Mouse (Mus musculus): ENCODE measurements around the gene Ubash3a. TPM values are rescaled to one million over a fixed set of nuclear protein-coding genes. Genes with fewer than 3 reads are reported as not detected.

Ubash3a gene
- polyA plus RNA-seq, 1 experiment, result not detected

DNA sequence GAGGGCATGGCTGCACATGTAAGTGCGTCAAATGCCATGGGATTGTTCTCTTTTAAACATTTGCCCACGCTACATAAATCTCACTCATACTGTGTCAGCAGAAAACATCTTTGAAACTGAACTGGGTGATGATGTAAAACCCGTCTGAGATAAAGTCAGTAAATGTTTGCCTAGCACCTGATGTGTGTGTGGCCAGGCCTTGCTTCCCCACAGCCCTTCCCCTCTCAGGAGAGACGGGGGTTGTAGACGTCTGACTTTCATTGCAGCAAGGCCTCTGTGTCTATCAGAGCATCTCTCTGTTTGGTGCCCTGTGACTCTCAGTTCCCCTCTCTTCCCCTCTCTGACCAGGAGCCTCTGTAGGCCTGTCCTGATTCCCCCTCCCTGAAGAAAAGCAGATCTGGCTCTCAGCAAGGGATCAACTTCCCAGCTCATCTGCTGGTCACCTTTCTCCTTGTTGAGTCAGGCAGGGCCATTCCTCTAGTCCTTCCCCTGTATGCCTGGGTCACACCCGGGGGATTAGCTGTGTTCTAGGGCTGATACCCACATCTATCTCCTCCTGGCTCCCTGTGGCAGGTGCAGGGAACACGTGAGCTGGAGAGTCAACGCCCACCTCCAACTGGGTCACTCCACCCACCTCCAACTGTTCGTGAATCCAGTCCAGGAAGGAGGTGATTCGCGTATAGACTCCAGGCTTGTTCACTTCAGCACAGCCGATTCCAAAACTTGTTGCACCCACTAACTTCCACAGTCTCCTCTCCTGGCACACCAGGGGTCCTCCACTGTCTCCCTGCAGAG is 24.3 kb upstream of the Ubash3a start:
- 77% methylated on average over 12 of the region's 12 CpGs for WGBS
- Histone ChIP-seq H3K4me1 (ENCODE audit: control insufficient read depth, insufficient read depth, low read length) (no peaks in the 10 kb centered on the region), H3K4me3 (ENCODE audit: insufficient read depth, low read depth, low read length) (no peak overlapping the region), H3K27ac (ENCODE audit: insufficient read depth, low read depth, low read length) (no peak overlapping the region)
- no peak for TF ChIP-seq CTCF (IDR thresholded peaks at IDR 0.05; ENCODE audit: insufficient read depth, low read depth, low read length)
- TF ChIP-seq POLR2A (IDR thresholded peaks at IDR 0.05; ENCODE audit: insufficient read depth, low read depth, low read length), result no peak

DNA sequence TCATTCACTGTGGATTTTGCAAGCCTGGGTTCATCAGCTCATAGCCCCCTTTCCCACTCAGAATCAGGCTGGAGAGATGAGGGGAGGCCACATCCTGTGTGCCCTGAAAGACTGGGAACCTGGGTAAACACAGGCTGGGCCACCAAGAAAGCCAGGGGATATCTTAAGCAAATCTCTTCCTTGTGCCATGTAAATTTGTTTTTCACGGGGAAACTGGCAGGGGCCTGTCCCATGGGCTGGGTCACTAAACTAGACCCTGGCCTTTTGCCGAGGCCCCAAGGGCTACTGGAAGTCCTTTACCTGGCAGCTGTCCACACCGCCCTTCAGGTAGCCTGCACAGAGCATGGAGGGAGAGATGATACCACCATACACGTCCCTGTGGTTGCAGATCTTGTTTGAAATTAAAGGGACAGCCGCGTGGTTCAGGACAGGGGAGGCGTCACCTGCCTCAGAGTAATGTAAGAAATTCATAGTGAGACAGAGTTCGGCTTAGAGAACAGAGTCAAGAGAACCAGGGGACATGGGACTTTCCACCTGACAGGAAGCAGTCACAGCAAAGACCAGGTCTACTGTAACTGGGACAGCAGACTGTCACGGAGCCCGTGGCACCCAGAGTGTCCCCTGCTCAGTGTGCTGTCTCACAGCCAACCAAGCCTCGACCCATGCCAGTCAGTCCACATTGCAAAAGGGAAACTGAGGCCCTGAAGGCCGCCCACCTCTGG is 23.2 kb upstream of the Ubash3a start:
- no peak overlapping the region for H3K27ac ChIP-seq (ENCODE audit: insufficient read depth, low read depth, low read length)
- 89% methylated on average over 12 of the region's 12 CpGs for WGBS
- H3K4me3 ChIP-seq (ENCODE audit: insufficient read depth, low read depth, low read length), result no peak overlapping the region
- TF ChIP-seq CTCF (IDR thresholded peaks at IDR 0.05; ENCODE audit: insufficient read depth, low read depth, low read length) (no peak), POLR2A (IDR thresholded peaks at IDR 0.05; ENCODE audit: insufficient read depth, low read depth, low read length) (no peak)
- no peaks in the 10 kb centered on the region for H3K4me1 ChIP-seq (ENCODE audit: control insufficient read depth, insufficient read depth, low read length)

GRCm38 (mm10) chr17:31187370-31187769 is 20.3 kb upstream of the Ubash3a start:
- WGBS, result 27% methylated on average over 4 of the region's 4 CpGs
- Histone ChIP-seq H3K4me3 (ENCODE audit: insufficient read depth, low read depth, low read length) (no peak overlapping the region), H3K27ac (ENCODE audit: insufficient read depth, low read depth, low read length) (no peak overlapping the region), H3K4me1 (ENCODE audit: control insufficient read depth, insufficient read depth, low read length) (no peaks in the 10 kb centered on the region)
- no peak for TF ChIP-seq POLR2A (IDR thresholded peaks at IDR 0.05; ENCODE audit: insufficient read depth, low read depth, low read length)
- TF ChIP-seq CTCF (IDR thresholded peaks at IDR 0.05; ENCODE audit: insufficient read depth, low read depth, low read length), result peak; percentile 85

GRCm38 (mm10) chr17:31191825-31192224 is 15.8 kb upstream of the Ubash3a start:
- TF ChIP-seq CTCF (IDR thresholded peaks at IDR 0.05; ENCODE audit: insufficient read depth, low read depth, low read length) (no peak), POLR2A (IDR thresholded peaks at IDR 0.05; ENCODE audit: insufficient read depth, low read depth, low read length) (no peak)
- Histone ChIP-seq H3K4me1 (ENCODE audit: control insufficient read depth, insufficient read depth, low read length) (peaks cover 5% of the 10 kb centered on the region; the same call in 1 of the 2 replicates), H3K4me3 (ENCODE audit: insufficient read depth, low read depth, low read length) (no peak overlapping the region), H3K27ac (ENCODE audit: insufficient read depth, low read depth, low read length) (no peak overlapping the region)
- 83% methylated on average over 8 of the region's 8 CpGs for WGBS

DNA sequence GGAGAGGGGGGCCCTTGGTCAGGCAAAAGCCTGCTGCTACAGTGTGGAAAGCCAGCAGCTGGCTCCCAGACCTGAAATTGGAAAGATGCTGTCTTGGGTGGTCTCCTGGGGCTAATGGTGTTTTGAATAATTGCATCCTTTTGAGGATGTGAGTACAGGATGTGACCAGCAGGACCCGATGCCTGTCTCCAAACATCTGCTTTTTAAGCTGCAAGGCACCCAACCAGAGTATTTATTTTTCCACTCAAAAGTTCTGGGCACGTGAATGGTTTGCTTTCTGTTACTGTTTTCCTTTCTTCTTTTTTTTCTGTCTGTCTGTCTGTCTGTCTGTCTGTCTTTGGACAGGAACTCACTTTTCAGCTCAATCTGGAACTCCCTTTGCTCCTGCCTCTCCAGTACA is 15.0 kb upstream of the Ubash3a start:
- Histone ChIP-seq H3K4me3 (ENCODE audit: insufficient read depth, low read depth, low read length) (no peak overlapping the region), H3K27ac (ENCODE audit: insufficient read depth, low read depth, low read length) (no peak overlapping the region), H3K4me1 (ENCODE audit: control insufficient read depth, insufficient read depth, low read length) (peaks cover 5% of the 10 kb centered on the region; the same call in 1 of the 2 replicates)
- no peak for TF ChIP-seq POLR2A (IDR thresholded peaks at IDR 0.05; ENCODE audit: insufficient read depth, low read depth, low read length)
- TF ChIP-seq CTCF (IDR thresholded peaks at IDR 0.05; ENCODE audit: insufficient read depth, low read depth, low read length), result no peak
- 74% methylated on average over 2 of the region's 2 CpGs for WGBS

DNA sequence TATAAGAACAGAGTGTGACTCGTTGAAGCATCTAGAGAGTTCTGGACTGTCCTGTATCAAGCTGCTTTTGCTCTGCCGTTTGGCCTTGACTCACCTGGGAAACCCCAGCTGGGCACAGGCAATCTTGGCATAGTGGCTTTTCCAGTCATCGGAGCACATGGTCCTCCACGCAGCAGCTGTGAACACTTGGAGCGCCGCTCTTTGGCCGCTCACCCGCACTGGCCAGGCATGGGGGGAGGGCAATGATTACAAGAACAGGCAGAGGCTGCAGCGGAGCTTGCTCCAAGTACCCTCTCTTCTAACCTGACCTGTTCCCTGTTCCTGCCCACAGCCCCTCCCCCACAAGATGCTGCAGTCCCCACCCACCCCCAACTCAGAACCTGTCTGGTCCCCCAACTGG is 14.3 kb upstream of the Ubash3a start:
- Histone ChIP-seq H3K27ac (ENCODE audit: insufficient read depth, low read depth, low read length) (no peak overlapping the region), H3K4me1 (ENCODE audit: control insufficient read depth, insufficient read depth, low read length) (peaks cover 5% of the 10 kb centered on the region; the same call in 1 of the 2 replicates), H3K4me3 (ENCODE audit: insufficient read depth, low read depth, low read length) (no peak overlapping the region)
- TF ChIP-seq CTCF (IDR thresholded peaks at IDR 0.05; ENCODE audit: insufficient read depth, low read depth, low read length), result no peak
- no peak for TF ChIP-seq POLR2A (IDR thresholded peaks at IDR 0.05; ENCODE audit: insufficient read depth, low read depth, low read length)
- WGBS, result 84% methylated on average over 9 of the region's 9 CpGs

- Histone ChIP-seq H3K27ac (ENCODE audit: insufficient read depth, low read depth, low read length) (no peak overlapping the region), H3K4me1 (ENCODE audit: control insufficient read depth, insufficient read depth, low read length) (peaks cover 5% of the 10 kb centered on the region; the same call in 1 of the 2 replicates), H3K4me3 (ENCODE audit: insufficient read depth, low read depth, low read length) (no peak overlapping the region)
- WGBS, result 86% methylated on average over 6 of the region's 6 CpGs
- TF ChIP-seq POLR2A (IDR thresholded peaks at IDR 0.05; ENCODE audit: insufficient read depth, low read depth, low read length) (no peak), CTCF (IDR thresholded peaks at IDR 0.05; ENCODE audit: insufficient read depth, low read depth, low read length) (no peak)
These were observed 12.5 kb upstream of the Ubash3a start for GRCm38 (mm10) chr17:31195207-31195606.

DNA sequence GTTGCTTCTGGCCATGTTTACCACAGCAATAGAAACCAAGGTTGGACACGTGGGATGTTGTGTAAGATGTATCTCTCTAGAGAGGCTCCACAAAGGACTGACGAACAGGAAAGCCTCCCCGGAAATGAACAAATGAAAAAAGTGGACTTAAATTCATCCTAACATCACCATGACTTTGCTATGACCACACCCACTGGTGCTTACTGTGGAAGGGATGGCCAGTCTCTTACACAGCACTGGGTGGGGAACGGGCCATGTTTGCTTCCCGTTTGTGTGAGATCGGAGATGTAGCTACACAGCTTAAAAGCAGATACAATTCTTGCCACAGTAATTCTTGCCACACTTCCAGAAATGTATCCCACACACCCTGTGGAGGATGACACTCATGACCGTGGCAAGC is 11.4 kb upstream of the Ubash3a start:
- no peak for TF ChIP-seq POLR2A (IDR thresholded peaks at IDR 0.05; ENCODE audit: insufficient read depth, low read depth, low read length)
- no peak for TF ChIP-seq CTCF (IDR thresholded peaks at IDR 0.05; ENCODE audit: insufficient read depth, low read depth, low read length)
- Histone ChIP-seq H3K27ac (ENCODE audit: insufficient read depth, low read depth, low read length) (no peak overlapping the region), H3K4me1 (ENCODE audit: control insufficient read depth, insufficient read depth, low read length) (peaks cover 5% of the 10 kb centered on the region; the same call in 1 of the 2 replicates), H3K4me3 (ENCODE audit: insufficient read depth, low read depth, low read length) (no peak overlapping the region)
- WGBS, result 88% methylated on average over 7 of the region's 7 CpGs

- TF ChIP-seq POLR2A (IDR thresholded peaks at IDR 0.05; ENCODE audit: insufficient read depth, low read depth, low read length) (no peak), CTCF (IDR thresholded peaks at IDR 0.05; ENCODE audit: insufficient read depth, low read depth, low read length) (no peak)
- Histone ChIP-seq H3K4me1 (ENCODE audit: control insufficient read depth, insufficient read depth, low read length) (peaks cover 3% of the 10 kb centered on the region; the same call in 1 of the 2 replicates), H3K4me3 (ENCODE audit: insufficient read depth, low read depth, low read length) (no peak within 1 kb of the TSS), H3K27ac (ENCODE audit: insufficient read depth, low read depth, low read length) (no peak within 1 kb of the TSS)
- WGBS, result 93% methylated on average over 11 of the region's 11 CpGs
These were observed 8.8 kb upstream of the Ubash3a start, which contains the start of gene Tmprss3 for GRCm38 (mm10) chr17:31198877-31199276. TSS of gene Tmprss3 (minus strand) at chr17:31198977.

Measured in olfactory bulb, adult 2 months (tissue).